Mouse (Mus musculus) right cerebral cortex, adult 18-20 months (tissue): ENCODE data around the gene Gm21876.
"Not testable (repeated sequence)": the region's sequence is repeated elsewhere in the genome, so short reads cannot be mapped to it uniquely, and the experiment has no call there.

Source experiments
- DNase-seq: peaks from one replicate; pipeline ENCODE4 v3.0.0; 2022; ENCODE audit warnings: mixed read lengths

Gm21876 gene

GRCm38 (mm10) chrX:21175553-21175952, at the start of gene Gm21876:
Gene Gm21876, minus strand, starts transcription at chrX:21175653.
- no peak for DNase-seq

DNA sequence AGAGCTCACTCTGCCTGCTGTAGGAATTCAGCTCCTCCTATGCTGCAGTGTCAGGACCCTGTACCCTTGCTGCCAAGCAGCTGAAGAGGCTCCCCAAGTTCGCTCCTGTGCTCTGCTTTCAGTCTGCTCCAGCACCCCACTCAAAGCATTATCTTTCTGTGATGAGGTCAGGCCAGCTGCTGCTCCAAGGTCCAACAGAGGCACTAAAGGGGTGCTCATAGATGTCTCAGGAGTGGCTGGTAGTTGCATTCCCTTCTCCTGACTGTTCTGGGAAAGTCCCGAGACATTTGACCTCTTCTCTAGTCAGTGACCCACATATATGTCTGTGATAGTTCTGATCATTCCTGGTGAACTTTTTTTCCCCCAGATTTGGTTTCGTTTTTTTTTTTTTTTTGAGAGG, 45.0 kb upstream of the Gm21876 start:
- DNase-seq: no peak

DNA sequence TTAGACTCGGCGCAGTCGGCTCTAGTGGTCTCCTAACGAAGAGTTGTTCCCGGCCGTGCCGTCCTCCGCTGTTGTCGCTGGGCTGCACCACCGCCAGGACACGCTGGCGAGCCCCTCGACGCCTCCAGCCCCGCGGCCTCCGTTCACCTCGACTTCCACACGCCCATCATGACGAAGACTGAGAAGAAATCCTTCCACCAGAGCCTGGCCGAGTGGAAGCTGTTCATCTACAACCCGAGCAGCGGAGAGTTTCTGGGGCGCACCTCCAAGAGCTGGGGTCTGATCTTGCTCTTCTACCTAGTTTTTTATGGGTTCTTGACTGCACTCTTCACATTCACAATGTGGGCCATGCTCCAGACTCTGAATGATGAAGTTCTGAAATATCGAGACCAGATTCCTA, 28.8 kb downstream of the Gm21876 start:
- not testable (repeated sequence) for DNase-seq
